Mouse (Mus musculus): Measurements from ENCODE around the gene Osbp.

- no peak for TF ChIP-seq POLR2A (IDR thresholded peaks at IDR 0.05; ENCODE audit: borderline replicate concordance, low read depth, low read length)
- TF ChIP-seq CTCF (IDR thresholded peaks at IDR 0.05; ENCODE audit: low read depth, low read length), result no peak
Measured at GRCm38 (mm10) chr19:12001686-12002085, 35.9 kb downstream of the Osbp start.
